Mouse (Mus musculus) forebrain, embryonic 10.5 days (tissue): ENCODE measurements at regions not wholly inside any gene's neighbourhood (a gene's known extent, or its start where the extent isn't known, plus 50 kb on each side); places are given as distances from the start of the nearest gene placed in this dataset.
A peak's percentile ranks its signal among the peaks of the same experiment; 100 is the strongest.
"Not testable (repeated sequence)": the region's sequence is repeated elsewhere in the genome, so short reads cannot be mapped to it uniquely, and the experiment has no call there.

ENCODE experiments used
- DNase-seq: peaks from one replicate; pipeline ENCODE4 v3.0.0-alpha.2; 2017; ENCODE audit warnings: low spot score; ENCODE audit errors: extremely low spot score
- H3K27ac ChIP-seq: fragments of 300-500 bp; sonication (generic); 2 replicates; pipeline ENCODE4 v1.5.1; 2016; ENCODE audit warnings: mild to moderate bottlenecking
- H3K27me3 ChIP-seq: fragments of 300-500 bp; sonication (generic); 2 replicates; pipeline ENCODE4 v1.6.1; 2016; ENCODE audit warnings: mild to moderate bottlenecking; ENCODE audit not compliant: poor library complexity, severe bottlenecking
- H3K36me3 ChIP-seq: fragments of 300-500 bp; sonication (generic); replicated peaks from 2 replicates; pipeline ENCODE4 v1.6.1; 2016; ENCODE audit warnings: mild to moderate bottlenecking, moderate library complexity
- H3K4me1 ChIP-seq: fragments of 300-500 bp; sonication (generic); 2 replicates; pipeline ENCODE4 v1.6.1; 2016
- H3K4me3 ChIP-seq: fragments of 300-500 bp; sonication (generic); 2 replicates; pipeline ENCODE4 v1.5.1; 2016; ENCODE audit warnings: mild to moderate bottlenecking, moderate library complexity
- H3K9me3 ChIP-seq: fragments of 300-500 bp; sonication (generic); 2 replicates; pipeline ENCODE4 v1.6.1; 2016; ENCODE audit warnings: mild to moderate bottlenecking, moderate library complexity
- WGBS: fragments of 180-500 bp; shearing (Covaris S2); methylation state at CpG from one replicate; pipeline ENCODE4 v1.1.7; 2016; 5-methylcytosine and 5-hydroxymethylcytosine counted together

GRCm38 (mm10) chr8:40071131-40071530, 603.7 kb upstream of the Adam24 start:
- H3K36me3 ChIP-seq, result no peaks in the 10 kb centered on the region
- H3K4me3 ChIP-seq, result no peak overlapping the region
- H3K4me1 ChIP-seq, result no peaks in the 10 kb centered on the region
- WGBS, result 87% methylated on average over 2 of the region's 2 CpGs
- H3K27me3 ChIP-seq, result no peaks in the 10 kb centered on the region
- H3K27ac ChIP-seq, result no peak overlapping the region
- DNase-seq, result no peak
- H3K9me3 ChIP-seq, result 0 out of 2 replicates have a peak, but pooled peaks cover 3% of the 10 kb centered on the region

- not testable (repeated sequence) for H3K4me1 ChIP-seq, H3K27ac ChIP-seq, H3K36me3 ChIP-seq, H3K4me3 ChIP-seq, DNase-seq, H3K27me3 ChIP-seq, H3K9me3 ChIP-seq
Observed at GRCm38 (mm10) chr8:40080976-40081375, 593.9 kb upstream of the Adam24 start.

DNA sequence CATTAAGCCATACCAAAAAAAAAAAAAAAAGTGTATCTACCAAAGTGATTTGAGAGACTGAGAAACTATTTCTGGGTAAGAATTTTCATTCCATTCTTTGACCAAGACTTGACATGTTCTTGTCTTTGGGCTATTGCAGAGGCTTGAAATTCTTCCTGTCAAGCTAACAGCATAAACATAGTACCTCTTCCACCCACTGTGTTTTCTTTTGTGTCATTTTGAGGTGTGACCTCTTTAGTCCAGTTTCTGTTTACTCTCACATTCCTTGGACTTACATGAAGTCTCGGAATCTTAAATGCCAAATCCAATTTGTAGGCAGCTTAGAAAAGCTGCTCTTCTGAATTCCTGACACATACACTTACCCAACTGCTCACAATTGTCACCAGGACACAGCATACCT, 590.7 kb upstream of the Adam24 start:
- 73% methylated on average over 1 of the region's 1 CpGs for WGBS
- no peaks in the 10 kb centered on the region for H3K36me3 ChIP-seq
- no peak overlapping the region for H3K4me3 ChIP-seq
- no peak overlapping the region for H3K27ac ChIP-seq
- H3K4me1 ChIP-seq, result no peaks in the 10 kb centered on the region
- H3K9me3 ChIP-seq, result no peaks in the 10 kb centered on the region
- DNase-seq, result no peak
- H3K27me3 ChIP-seq, result no peaks in the 10 kb centered on the region

- no peaks in the 10 kb centered on the region for H3K4me1 ChIP-seq
- 85% methylated on average over 4 of the region's 4 CpGs for WGBS
- no peak for DNase-seq
- no peaks in the 10 kb centered on the region for H3K27me3 ChIP-seq
- H3K9me3 ChIP-seq, result no peaks in the 10 kb centered on the region
- no peaks in the 10 kb centered on the region for H3K36me3 ChIP-seq
- H3K4me3 ChIP-seq, result no peak overlapping the region
- H3K27ac ChIP-seq, result no peak overlapping the region
Observed at GRCm38 (mm10) chr8:40089377-40089776, 585.5 kb upstream of the Adam24 start.

- no peak overlapping the region for H3K4me3 ChIP-seq
- no peaks in the 10 kb centered on the region for H3K27me3 ChIP-seq
- H3K9me3 ChIP-seq, result no peaks in the 10 kb centered on the region
- no peaks in the 10 kb centered on the region for H3K4me1 ChIP-seq
- no peaks in the 10 kb centered on the region for H3K36me3 ChIP-seq
- DNase-seq, result no peak
- H3K27ac ChIP-seq, result no peak overlapping the region
- WGBS, result 93% methylated on average over 3 of the region's 3 CpGs
Observed at GRCm38 (mm10) chr8:40124402-40124801, 550.5 kb upstream of the Adam24 start.

DNA sequence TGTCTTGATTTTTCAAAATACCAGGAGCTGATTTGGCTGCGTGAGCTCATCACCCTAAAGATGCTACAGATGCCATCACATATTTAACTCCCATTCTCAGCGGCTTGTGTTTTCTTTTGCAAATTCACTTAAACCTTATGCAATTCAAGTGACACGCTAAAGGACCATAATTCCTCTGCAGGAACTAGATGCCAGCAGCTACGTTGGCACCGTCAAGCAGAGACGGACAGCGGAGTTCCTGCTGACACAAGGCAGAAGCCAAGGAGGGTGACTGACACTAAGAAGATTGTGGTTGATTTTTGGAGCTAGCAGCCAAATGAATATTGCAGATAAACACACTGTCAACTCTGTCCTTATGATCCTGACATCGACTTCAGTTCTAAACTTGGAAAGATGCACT, 547.7 kb upstream of the Adam24 start:
- H3K27ac ChIP-seq, result no peak overlapping the region
- no peaks in the 10 kb centered on the region for H3K9me3 ChIP-seq
- 90% methylated on average over 8 of the region's 8 CpGs for WGBS
- DNase-seq, result no peak
- H3K36me3 ChIP-seq, result no peaks in the 10 kb centered on the region
- no peak overlapping the region for H3K4me3 ChIP-seq
- H3K27me3 ChIP-seq, result no peaks in the 10 kb centered on the region
- no peaks in the 10 kb centered on the region for H3K4me1 ChIP-seq

DNA sequence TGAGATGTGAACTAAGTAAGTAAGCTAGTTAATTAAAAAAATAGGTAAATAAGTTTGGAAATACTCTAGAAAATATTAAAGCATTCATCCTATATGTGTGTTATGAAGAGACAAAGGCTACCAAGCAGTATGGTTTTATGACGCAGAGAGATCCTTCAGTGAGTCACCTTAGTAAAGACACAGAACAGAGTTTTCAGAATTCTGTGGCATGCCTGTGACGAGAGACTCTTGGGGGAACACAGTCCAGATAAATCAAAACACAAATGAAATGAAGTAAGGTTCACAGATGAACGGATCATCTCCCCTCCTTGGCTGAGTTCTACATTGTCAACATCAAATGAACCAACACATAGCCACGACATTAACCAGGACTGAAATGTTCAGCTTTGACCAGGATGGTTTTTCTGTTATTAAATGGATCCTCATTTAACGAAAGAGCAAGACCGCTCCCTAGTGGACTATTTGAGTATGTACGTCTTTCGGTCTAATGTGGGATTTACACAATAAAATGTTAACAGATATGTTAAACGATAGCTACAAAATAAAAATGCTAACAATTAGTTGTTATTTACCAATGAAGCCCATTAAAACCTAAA, 542.1 kb upstream of the Adam24 start:
- WGBS, result 29% methylated on average over 9 of the region's 9 CpGs
- H3K4me3 ChIP-seq, result no peak overlapping the region
- no peaks in the 10 kb centered on the region for H3K27me3 ChIP-seq
- H3K27ac ChIP-seq, result no peak overlapping the region
- no peak for DNase-seq
- H3K9me3 ChIP-seq, result no peaks in the 10 kb centered on the region
- no peaks in the 10 kb centered on the region for H3K36me3 ChIP-seq
- no peaks in the 10 kb centered on the region for H3K4me1 ChIP-seq

- peak; percentile 72 for DNase-seq
- Histone ChIP-seq H3K27me3 (no peaks in the 10 kb centered on the region), H3K9me3 (no peaks in the 10 kb centered on the region), H3K36me3 (no peaks in the 10 kb centered on the region), H3K27ac (peak overlapping the region; percentile 66), H3K4me3 (peak overlapping the region; percentile 43), H3K4me1 (peaks cover 10% of the 10 kb centered on the region)
- 16% methylated on average over 21 of the region's 21 CpGs for WGBS
Observed at GRCm38 (mm10) chr8:40150911-40151797, 523.7 kb upstream of the Adam24 start.

GRCm38 (mm10) chr8:40152451-40152850, 522.4 kb upstream of the Adam24 start:
- no peak for DNase-seq
- WGBS, result 67% methylated on average over 2 of the region's 2 CpGs
- Histone ChIP-seq H3K27me3 (no peaks in the 10 kb centered on the region), H3K4me3 (no peak overlapping the region), H3K9me3 (no peaks in the 10 kb centered on the region), H3K27ac (no peak overlapping the region), H3K4me1 (peaks cover 10% of the 10 kb centered on the region), H3K36me3 (no peaks in the 10 kb centered on the region)

DNA sequence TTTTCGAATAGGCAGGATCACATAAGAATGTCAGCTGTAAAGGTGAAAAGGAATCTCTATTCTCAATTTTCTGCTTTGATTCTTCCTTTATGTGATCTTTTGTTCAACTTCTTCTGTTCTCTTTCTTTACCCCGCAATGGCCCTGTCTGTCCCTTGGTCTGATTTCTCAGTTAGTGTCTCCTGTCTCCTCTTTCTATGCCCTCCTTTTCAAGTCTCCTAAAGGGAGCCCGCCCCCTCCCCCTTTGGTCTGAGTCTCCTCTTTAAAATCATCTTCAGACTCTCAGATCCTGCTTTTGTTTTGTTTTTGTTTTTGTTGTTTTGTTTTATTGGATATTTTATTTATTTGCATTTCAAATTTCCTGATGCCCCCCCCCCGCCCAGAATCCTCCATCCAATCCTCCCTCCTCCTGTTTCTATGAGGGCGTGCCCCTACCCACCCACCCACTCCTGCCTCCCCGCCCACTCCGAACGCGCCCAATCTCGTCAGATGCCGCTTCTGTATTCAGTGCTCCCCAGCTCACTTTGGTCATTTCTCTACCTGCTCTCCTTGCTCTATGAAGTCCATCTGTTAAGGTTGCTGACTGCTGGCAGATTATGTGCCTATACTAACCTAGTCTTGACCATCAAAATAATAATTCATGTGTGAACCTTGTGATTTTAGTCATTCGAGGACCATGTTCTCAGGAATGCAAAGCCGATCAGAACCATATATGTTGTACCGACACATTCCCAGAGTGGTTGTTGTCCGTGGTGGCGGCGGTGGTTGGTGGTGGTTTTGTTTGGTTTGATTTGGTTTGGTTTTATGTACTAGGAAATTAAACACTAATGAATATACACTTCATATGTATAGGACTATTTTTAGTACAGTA, 487.9 kb upstream of the Adam24 start:
- Histone ChIP-seq H3K4me1 (peaks cover 10% of the 10 kb centered on the region), H3K36me3 (no peaks in the 10 kb centered on the region), H3K27me3 (no peaks in the 10 kb centered on the region), H3K27ac (no peak overlapping the region), H3K9me3 (no peaks in the 10 kb centered on the region), H3K4me3 (peak overlapping the region; percentile 29)
- DNase-seq, result no peak
- WGBS, result 50% methylated on average over 17 of the region's 17 CpGs

GRCm38 (mm10) chr8:40187584-40187934, 487.3 kb upstream of the Adam24 start:
- 6% methylated on average over 5 of the region's 5 CpGs for WGBS
- Histone ChIP-seq H3K9me3 (no peaks in the 10 kb centered on the region), H3K4me3 (peak overlapping the region; percentile 29; the same call in 1 of the 2 replicates), H3K36me3 (no peaks in the 10 kb centered on the region), H3K27me3 (no peaks in the 10 kb centered on the region), H3K4me1 (peaks cover 10% of the 10 kb centered on the region), H3K27ac (no peak overlapping the region)
- no peak for DNase-seq

GRCm38 (mm10) chr8:40192266-40192665, 482.6 kb upstream of the Adam24 start:
- Histone ChIP-seq H3K4me1 (0 out of 2 replicates have a peak, but pooled peaks cover 3% of the 10 kb centered on the region), H3K36me3 (no peaks in the 10 kb centered on the region), H3K4me3 (no peak overlapping the region), H3K27me3 (no peaks in the 10 kb centered on the region), H3K27ac (no peak overlapping the region), H3K9me3 (no peaks in the 10 kb centered on the region)
- no peak for DNase-seq

DNA sequence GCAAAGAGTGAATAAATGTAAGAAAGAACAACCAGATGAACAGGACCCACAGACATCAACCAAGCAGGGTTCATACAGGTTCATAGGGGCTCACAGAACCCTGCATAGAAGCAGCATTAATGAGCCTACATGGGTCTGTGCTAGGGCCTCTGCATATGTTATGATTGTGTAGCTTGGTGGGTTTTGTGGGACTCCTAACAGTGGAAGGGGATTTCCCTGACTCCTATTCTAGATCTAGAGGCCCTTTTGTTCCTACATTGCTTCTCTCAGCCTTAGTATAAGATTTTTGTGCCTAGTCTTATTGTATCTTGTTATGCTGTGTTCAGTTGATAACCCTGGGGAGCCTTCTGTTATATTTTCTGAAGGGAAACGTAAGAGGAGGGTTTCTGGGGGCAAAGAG, 481.7 kb upstream of the Adam24 start:
- Histone ChIP-seq H3K27me3 (no peaks in the 10 kb centered on the region), H3K36me3 (no peaks in the 10 kb centered on the region), H3K27ac (no peak overlapping the region), H3K4me1 (0 out of 2 replicates have a peak, but pooled peaks cover 3% of the 10 kb centered on the region), H3K9me3 (no peaks in the 10 kb centered on the region), H3K4me3 (no peak overlapping the region)
- 58% methylated on average over 1 of the region's 1 CpGs for WGBS
- no peak for DNase-seq
